Mouse (Mus musculus) ES-Bruce4 (cell line): ENCODE results near the gene Fgfr2.

ENCODE experiments used
- CTCF ChIP-seq: IDR thresholded peaks from one replicate; pipeline ENCODE4 v1.8.1; 2011; ENCODE audit warnings: low read depth, low read length
- EP300 ChIP-seq: IDR thresholded peaks from 2 replicates; pipeline ENCODE4 v1.6.1; 2011; ENCODE audit warnings: low read depth, low read length; ENCODE audit not compliant: insufficient read depth
- POLR2A ChIP-seq: IDR thresholded peaks from one replicate; pipeline ENCODE4 v1.8.1; 2011; ENCODE audit warnings: low read length; ENCODE audit not compliant: insufficient read depth

DNA sequence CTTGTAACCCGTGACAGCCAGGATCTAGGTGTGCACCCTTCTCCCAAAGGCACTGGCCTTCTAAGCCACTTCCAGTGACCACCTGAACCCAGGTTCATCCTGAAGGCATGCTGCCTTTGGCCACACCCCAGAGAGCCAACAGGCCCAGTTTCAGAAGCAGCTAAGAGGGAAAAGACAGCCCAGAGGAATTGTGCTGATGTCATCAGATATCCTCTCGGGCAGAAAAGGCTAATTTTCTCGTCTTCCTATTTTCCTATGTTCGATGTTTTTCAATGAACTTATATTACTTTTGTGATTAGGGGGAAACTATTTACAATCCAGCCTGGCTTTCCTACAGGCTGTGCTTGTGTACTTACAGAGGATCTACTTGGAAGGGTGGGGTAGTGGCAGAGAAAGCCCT is 582.6 kb downstream of the Fgfr2 start:
- no peak for TF ChIP-seq CTCF
- no peak for TF ChIP-seq EP300
- no peak for TF ChIP-seq POLR2A
